Mouse (Mus musculus) cerebellum, adult (tissue): ENCODE results near the gene Gtf3c5.

Source experiments
- ATAC-seq: cut with Nextera tagmentation; 2 replicates; pipeline ENCODE4 v1.9.2; 2017; ENCODE audit warnings: mild to moderate bottlenecking, moderate library complexity, mixed read lengths; ENCODE audit not compliant: insufficient number of reproducible peaks, low FRiP score, low TSS enrichment

The Gtf3c5 gene

DNA sequence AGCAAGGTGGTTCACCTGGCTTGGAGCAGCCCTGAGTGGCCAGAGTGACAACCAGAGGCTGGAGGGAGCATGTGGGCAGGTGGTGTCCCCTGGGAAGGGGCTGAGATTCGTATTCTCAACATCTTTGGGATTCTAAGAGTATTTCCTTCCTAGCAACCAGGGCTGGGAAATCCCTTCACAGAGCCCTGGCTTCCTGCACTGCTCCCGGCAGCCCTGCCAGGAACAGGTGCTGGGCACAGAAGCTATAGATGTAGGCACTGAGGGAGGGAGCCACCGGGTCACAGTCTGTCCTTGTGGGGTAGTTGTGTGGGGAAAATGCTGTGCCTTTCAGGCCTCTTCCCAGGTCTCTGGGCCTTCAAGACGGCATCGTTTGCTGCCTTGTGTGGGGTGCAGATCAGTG is 63.0 kb downstream of the Gtf3c5 start:
- peak; percentile 45; the same call in 1 of the 2 replicates for ATAC-seq

DNA sequence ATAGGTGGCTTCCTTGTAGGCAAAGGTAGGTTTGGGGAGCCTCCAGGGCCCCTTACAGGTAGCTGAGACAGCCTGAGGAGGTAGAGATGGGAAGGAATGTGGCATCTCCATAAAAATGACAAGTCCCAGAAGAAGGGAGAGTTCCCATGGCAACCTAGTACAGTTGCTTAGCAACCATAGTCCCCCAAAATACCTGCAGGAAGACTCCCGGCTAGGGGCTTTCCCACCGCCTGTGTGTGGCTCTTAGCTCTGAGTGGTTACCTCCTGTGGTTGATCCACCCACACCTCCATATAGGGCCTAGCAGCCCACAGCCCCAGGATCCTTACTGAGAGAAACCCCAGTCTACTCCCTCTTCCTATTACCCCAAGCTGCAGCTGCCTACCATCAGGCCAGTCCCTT is 65.3 kb downstream of the Gtf3c5 start:
- ATAC-seq = no peak

DNA sequence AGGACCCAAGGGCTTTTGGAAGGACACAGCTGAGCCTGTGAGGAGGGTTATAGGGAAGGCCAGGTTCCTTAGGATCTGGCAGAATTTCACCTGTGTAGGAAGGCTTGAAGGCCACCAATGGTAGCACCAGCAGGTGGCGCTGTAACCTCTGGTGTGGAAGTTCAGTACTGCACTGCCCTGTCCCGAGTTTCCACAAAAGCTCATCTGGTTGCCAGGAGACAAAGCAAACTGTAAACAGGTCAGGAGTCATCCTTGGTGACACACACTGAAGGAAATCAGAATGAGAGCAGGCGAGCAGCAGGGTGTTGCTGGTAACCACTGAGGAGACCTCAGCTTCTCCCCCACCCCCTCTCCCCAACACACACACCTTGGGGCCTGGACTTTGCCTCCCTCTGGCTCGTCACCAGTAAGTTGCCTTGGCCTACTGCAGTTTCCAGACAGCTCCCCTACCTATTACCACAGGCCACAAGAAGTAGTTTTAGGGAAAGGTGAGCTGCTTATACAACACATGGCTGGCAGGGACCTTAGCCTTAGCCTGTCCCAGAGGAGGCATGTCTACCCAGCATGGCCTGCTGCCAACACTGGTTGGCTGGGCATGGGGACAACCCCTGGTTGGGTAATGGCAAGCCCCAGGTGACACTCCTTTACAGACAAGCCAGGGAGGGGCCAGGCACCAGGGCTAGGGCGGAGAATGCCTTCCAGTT is 66.2 kb downstream of the Gtf3c5 start:
- ATAC-seq = no peak
